Mouse (Mus musculus) MEL-GATA-1-ER (cell line): ENCODE measurements around the gene Rassf6.

Experiments used
- DNase-seq: peaks from one replicate; pipeline ENCODE4 v3.0.0-alpha.2; 2012; ENCODE audit warnings: low read depth; ENCODE audit errors: extremely low read depth

Rassf6 gene

GRCm38 (mm10) chr5:90640286-90641217 is at the start of gene Rassf6:
TSS of gene Rassf6 (minus strand) at chr5:90640657.
- DNase-seq = no peak

- DNase-seq = no peak
Measured at GRCm38 (mm10) chr5:90689426-90690128, 49.1 kb upstream of the Rassf6 start.

GRCm38 (mm10) chr5:90687913-90688312 is 47.5 kb upstream of the Rassf6 start:
- DNase-seq = no peak

GRCm38 (mm10) chr5:90684994-90685393 is 44.5 kb upstream of the Rassf6 start:
- DNase-seq = no peak

- no peak for DNase-seq
Measured at GRCm38 (mm10) chr5:90681842-90682241, 41.4 kb upstream of the Rassf6 start.

GRCm38 (mm10) chr5:90677560-90677959 is 37.1 kb upstream of the Rassf6 start:
- DNase-seq = no peak

GRCm38 (mm10) chr5:90661852-90662251 is 21.4 kb upstream of the Rassf6 start:
- DNase-seq = no peak

GRCm38 (mm10) chr5:90661436-90661835 is 21.0 kb upstream of the Rassf6 start:
- peak; percentile 54 for DNase-seq

GRCm38 (mm10) chr5:90660411-90660810 is 20.0 kb upstream of the Rassf6 start:
- DNase-seq = no peak

GRCm38 (mm10) chr5:90656681-90657080 is 16.2 kb upstream of the Rassf6 start:
- DNase-seq = no peak

- DNase-seq = no peak
Measured at GRCm38 (mm10) chr5:90655891-90656290, 15.4 kb upstream of the Rassf6 start.

- peak; percentile 36 for DNase-seq
Measured at GRCm38 (mm10) chr5:90654798-90655197, 14.3 kb upstream of the Rassf6 start.

GRCm38 (mm10) chr5:90652724-90653123 is 12.3 kb upstream of the Rassf6 start:
- peak; percentile 21 for DNase-seq

GRCm38 (mm10) chr5:90650466-90651150 is 10.2 kb upstream of the Rassf6 start:
- no peak for DNase-seq

GRCm38 (mm10) chr5:90647473-90647872 is 7.0 kb upstream of the Rassf6 start:
- DNase-seq = no peak

GRCm38 (mm10) chr5:90646398-90646797 is 5.9 kb upstream of the Rassf6 start:
- DNase-seq = no peak

GRCm38 (mm10) chr5:90645579-90645978 is 5.1 kb upstream of the Rassf6 start:
- no peak for DNase-seq

GRCm38 (mm10) chr5:90641218-90641610 is 757 bp upstream of the Rassf6 start:
- DNase-seq = no peak

- no peak for DNase-seq
Measured at GRCm38 (mm10) chr5:90634885-90635284, 5.6 kb downstream of the Rassf6 start.

GRCm38 (mm10) chr5:90628530-90628929 is 11.9 kb downstream of the Rassf6 start:
- DNase-seq = no peak

- no peak for DNase-seq
Measured at GRCm38 (mm10) chr5:90628011-90628410, 12.4 kb downstream of the Rassf6 start.

- DNase-seq = no peak
Measured at GRCm38 (mm10) chr5:90627423-90627822, 13.0 kb downstream of the Rassf6 start.
